Mouse (Mus musculus): ENCODE results near the gene Cdk5rap3. TPM values are rescaled to one million over a fixed set of nuclear protein-coding genes. Genes with fewer than 3 reads are reported as not detected.

Cdk5rap3 gene
- total and polyA plus RNA-seq, 2 experiments from 2014 or later = 56.5 to 77.1 TPM

DNA sequence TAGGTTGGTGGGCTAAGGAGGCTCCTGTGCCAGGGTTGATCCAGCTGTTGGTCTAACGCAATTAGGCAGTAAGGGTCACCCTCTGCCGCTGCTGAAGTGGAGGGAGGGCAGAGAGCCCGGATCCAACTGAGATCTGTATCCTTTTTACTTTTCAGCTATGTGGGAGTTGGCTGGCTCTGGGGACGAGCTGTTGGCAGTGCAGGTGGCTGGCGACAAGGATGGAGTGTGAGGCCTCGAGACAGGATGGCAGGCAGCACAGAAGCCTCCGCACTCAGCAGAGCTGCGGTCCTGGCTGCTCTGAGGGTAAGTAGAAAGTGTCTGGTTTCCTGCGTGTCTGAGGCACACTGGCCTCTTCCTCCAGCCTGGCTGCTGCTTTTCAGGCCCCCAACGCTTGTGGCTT lies 36.1 kb upstream of the Cdk5rap3 start:
- no peak overlapping the region for H3K4me3 ChIP-seq (ENCODE audit: low read length)

DNA sequence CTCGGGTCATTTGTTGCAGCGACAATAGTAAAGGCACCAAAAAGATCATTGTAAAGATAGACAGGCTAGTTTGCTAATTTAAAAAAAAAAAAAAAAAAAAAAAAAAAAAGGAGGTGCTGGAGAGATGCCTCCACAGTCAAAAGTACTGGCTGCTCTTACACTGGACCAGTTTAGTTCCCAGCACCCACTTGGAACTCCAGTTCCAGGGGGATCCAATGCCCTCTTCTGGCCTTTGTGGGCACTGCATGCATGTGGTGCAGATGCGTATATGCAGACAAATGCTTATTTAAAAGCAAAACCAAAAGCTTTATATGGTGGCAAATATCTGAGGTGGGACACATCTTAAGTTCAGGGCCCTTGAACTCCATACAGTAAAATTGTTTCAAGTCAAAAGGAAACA lies 34.5 kb upstream of the Cdk5rap3 start:
- no peak overlapping the region for H3K4me3 ChIP-seq (ENCODE audit: low read length)
- ATAC-seq = no peak
- H3K36me3 ChIP-seq (ENCODE audit: insufficient read depth, low read length) = peaks cover 32% of the 10 kb centered on the region
- WGBS = 97% methylated on average over 3 of the region's 3 CpGs
- no peaks in the 10 kb centered on the region for H3K4me1 ChIP-seq (ENCODE audit: insufficient read depth, low read length)
- H3K9me3 ChIP-seq (ENCODE audit: low read length) = no peaks in the 10 kb centered on the region
- H3K9ac ChIP-seq (replicated peaks; ENCODE audit: low read length) = no peak overlapping the region
- H3K27ac ChIP-seq = no peak overlapping the region
- H3K27me3 ChIP-seq (ENCODE audit: insufficient read depth, low read length) = no peaks in the 10 kb centered on the region
- DNase-seq (ENCODE audit: low spot score) = no peak
- TF ChIP-seq CTCF (IDR thresholded peaks at IDR 0.05; ENCODE audit: low read depth) = peak; percentile 46
- H3K4me2 ChIP-seq (ENCODE audit: low read depth, low read length) = no peak overlapping the region

More for the DNA sequence above, 36.1 kb upstream of the Cdk5rap3 start:
- no peak for TF ChIP-seq CTCF (IDR thresholded peaks at IDR 0.05; ENCODE audit: low read depth)
- Histone ChIP-seq H3K27me3 (ENCODE audit: insufficient read depth, low read length) (no peaks in the 10 kb centered on the region), H3K36me3 (ENCODE audit: insufficient read depth, low read length) (peaks cover 37% of the 10 kb centered on the region), H3K4me2 (ENCODE audit: low read depth, low read length) (no peak overlapping the region), H3K4me1 (ENCODE audit: insufficient read depth, low read length) (no peaks in the 10 kb centered on the region), H3K9ac (replicated peaks; ENCODE audit: low read length) (no peak overlapping the region), H3K27ac (no peak overlapping the region), H3K9me3 (ENCODE audit: low read length) (no peaks in the 10 kb centered on the region)
- WGBS = 79% methylated on average over 10 of the region's 10 CpGs
- ATAC-seq (no peak), DNase-seq (ENCODE audit: low spot score) (no peak)

DNA sequence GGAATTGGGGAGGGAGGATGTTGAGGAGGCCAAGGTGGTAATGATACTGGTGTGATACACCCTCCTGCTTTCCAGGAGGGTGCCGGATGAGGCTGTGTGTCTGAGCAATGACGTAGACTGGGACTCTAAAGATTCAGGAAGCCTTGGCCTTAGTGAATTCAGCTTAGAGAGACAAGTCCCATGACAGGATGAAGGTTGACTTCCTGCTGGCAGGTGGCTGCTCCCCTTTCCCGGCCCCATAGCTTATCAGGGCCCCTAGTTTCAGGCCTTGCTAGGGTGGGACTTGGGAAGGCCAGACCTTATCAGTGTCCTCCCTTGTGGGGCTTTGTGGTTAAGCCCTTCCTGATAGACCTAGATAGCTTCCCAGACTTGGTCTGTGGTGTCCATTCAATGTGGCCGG lies 31.6 kb upstream of the Cdk5rap3 start:
- WGBS = 88% methylated on average over 4 of the region's 4 CpGs
- TF ChIP-seq CTCF (IDR thresholded peaks at IDR 0.05; ENCODE audit: low read depth) = no peak
- no peak for ATAC-seq
- Histone ChIP-seq H3K9me3 (ENCODE audit: low read length) (no peaks in the 10 kb centered on the region), H3K36me3 (ENCODE audit: insufficient read depth, low read length) (0 out of 2 replicates have a peak, but pooled peaks cover 14% of the 10 kb centered on the region), H3K27me3 (ENCODE audit: insufficient read depth, low read length) (no peaks in the 10 kb centered on the region), H3K4me3 (ENCODE audit: low read length) (no peak overlapping the region), H3K4me2 (ENCODE audit: low read depth, low read length) (no peak overlapping the region), H3K9ac (replicated peaks; ENCODE audit: low read length) (no peak overlapping the region), H3K27ac (no peak overlapping the region), H3K4me1 (ENCODE audit: insufficient read depth, low read length) (peaks cover 6% of the 10 kb centered on the region; the same call in 1 of the 2 replicates)
- DNase-seq (ENCODE audit: low spot score) = no peak

DNA sequence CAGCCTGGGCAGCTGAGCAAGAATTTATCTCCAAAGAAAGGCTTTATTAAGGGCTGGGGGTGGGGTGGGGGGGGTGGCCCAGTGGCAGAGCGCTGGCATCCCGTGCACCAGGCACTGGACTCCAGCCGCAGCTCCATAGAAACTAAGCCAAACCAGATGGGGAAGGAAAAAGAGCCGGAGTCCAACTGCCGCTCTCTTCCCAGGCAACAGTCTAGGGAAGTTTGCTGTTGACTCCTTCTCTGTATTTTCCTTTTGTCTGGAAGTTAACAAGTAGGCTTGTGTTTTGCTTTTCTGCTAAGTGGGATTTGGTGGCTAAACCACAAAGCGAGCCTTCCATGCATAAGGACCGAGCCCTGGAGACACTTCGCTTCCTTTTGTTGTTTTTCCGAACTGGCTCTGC lies 30.2 kb upstream of the Cdk5rap3 start:
- no peak for TF ChIP-seq CTCF (IDR thresholded peaks at IDR 0.05; ENCODE audit: low read depth)
- Histone ChIP-seq H3K9ac (replicated peaks; ENCODE audit: low read length) (no peak overlapping the region), H3K4me3 (ENCODE audit: low read length) (no peak overlapping the region), H3K27me3 (ENCODE audit: insufficient read depth, low read length) (no peaks in the 10 kb centered on the region), H3K4me2 (ENCODE audit: low read depth, low read length) (0 out of 2 replicates have a peak overlapping the region, but pooled peaks have one; percentile 13), H3K4me1 (ENCODE audit: insufficient read depth, low read length) (peaks cover 6% of the 10 kb centered on the region; the same call in 1 of the 2 replicates), H3K27ac (peak overlapping the region; percentile 65), H3K36me3 (ENCODE audit: insufficient read depth, low read length) (0 out of 2 replicates have a peak, but pooled peaks cover 4% of the 10 kb centered on the region), H3K9me3 (ENCODE audit: low read length) (no peaks in the 10 kb centered on the region)
- DNase-seq (ENCODE audit: low spot score) (peak; percentile 65), ATAC-seq (peak; percentile 51; the same call in 1 of the 2 replicates)
- 48% methylated on average over 9 of the region's 9 CpGs for WGBS

DNA sequence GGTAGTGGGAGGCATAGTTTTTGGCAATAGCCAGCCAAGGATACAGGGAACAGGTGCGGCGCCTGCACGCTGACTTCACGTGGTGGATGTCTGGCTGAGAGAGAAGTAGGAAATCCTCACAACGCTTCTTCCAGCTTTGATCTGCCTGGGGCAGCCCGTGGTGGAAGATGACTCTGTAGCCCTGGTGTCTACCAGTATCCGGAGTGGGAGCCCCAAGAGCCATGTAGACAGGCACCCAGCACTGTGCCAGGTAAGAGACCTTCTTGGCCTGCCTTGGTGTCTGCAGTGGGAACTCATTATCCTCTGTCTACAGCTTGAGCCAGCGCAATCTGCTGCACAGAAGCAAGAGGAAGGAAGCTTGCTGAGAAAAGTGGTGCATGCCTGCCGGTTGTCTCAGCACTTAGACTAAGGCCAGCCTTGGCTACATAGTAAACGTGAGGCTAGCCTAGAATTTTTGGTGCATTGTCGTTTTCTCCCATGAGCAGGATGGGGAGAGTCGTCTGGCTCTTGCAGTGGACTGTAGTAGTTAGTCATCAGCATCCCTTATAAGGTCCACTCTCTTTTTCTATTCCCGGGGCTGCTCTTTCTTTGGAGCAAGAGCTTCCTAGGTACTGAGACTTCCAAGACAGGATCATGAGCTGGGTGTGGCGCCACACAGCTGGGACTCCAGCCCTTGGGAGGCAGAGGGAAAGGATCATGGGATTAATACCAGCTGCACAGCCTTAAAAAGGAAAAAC lies 28.7 kb upstream of the Cdk5rap3 start:
- peaks cover 6% of the 10 kb centered on the region; the same call in 1 of the 2 replicates for H3K4me1 ChIP-seq (ENCODE audit: insufficient read depth, low read length)
- DNase-seq (ENCODE audit: low spot score) (no peak), ATAC-seq (no peak)
- no peaks in the 10 kb centered on the region for H3K36me3 ChIP-seq (ENCODE audit: insufficient read depth, low read length)
- H3K4me2 ChIP-seq (ENCODE audit: low read depth, low read length) = peak overlapping the region; percentile 87
- peak overlapping the region; percentile 44 for H3K4me3 ChIP-seq (ENCODE audit: low read length)
- H3K9me3 ChIP-seq (ENCODE audit: low read length) = no peaks in the 10 kb centered on the region
- H3K27ac ChIP-seq = no peak overlapping the region
- no peak for TF ChIP-seq CTCF (IDR thresholded peaks at IDR 0.05; ENCODE audit: low read depth)
- H3K27me3 ChIP-seq (ENCODE audit: insufficient read depth, low read length) = no peaks in the 10 kb centered on the region
- WGBS = 82% methylated on average over 14 of the region's 14 CpGs
- H3K9ac ChIP-seq (replicated peaks; ENCODE audit: low read length) = peak overlapping the region; percentile 47; the same call in 1 of the 2 replicates

DNA sequence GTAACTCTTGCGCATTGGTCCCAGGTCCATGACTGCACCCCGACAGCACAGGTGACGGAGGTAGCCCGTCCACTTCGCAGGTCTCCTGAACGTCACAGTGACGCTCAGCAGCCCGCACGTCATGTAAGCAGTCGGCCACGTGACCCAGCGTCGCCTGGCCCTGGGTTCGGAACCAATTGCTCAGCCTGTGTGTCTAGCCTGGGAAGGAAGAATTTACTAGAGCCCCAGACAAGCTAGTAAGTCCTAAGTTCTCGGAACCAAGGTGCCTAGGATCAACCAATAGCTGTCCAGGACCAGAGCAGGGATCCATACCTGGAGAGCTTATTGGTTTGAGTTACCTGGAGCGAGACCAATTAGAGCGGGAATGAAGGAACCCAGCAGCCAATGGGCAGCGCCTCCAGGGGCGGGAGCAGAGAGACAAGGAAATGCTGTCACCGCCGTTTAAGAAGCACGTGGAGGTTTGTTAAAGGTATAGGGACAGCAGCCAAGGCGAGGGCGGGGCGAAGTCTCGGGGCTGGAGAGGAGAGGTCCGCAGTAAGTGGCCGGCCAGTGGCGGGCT lies 27.5 kb upstream of the Cdk5rap3 start, which contains the start of gene Pnpo:
TSS of gene Pnpo (minus strand) at position 241 of the 559 bp plus-strand sequence.
- under 1% methylated on average over 29 of the region's 29 CpGs for WGBS
- Histone ChIP-seq H3K9ac (replicated peaks; ENCODE audit: low read length) (peak within 1 kb of the TSS; percentile 47), H3K27ac (peak within 1 kb of the TSS; percentile 64; the same call in 1 of the 2 replicates), H3K9me3 (ENCODE audit: low read length) (no peaks in the 10 kb centered on the region), H3K4me3 (ENCODE audit: low read length) (peak within 1 kb of the TSS; percentile 44), H3K36me3 (ENCODE audit: insufficient read depth, low read length) (no peaks in the 10 kb centered on the region), H3K4me1 (ENCODE audit: insufficient read depth, low read length) (peaks cover 6% of the 10 kb centered on the region; the same call in 1 of the 2 replicates), H3K27me3 (ENCODE audit: insufficient read depth, low read length) (no peaks in the 10 kb centered on the region), H3K4me2 (ENCODE audit: low read depth, low read length) (peak within 1 kb of the TSS; percentile 87)
- DNase-seq (ENCODE audit: low spot score) (peak; percentile 96), ATAC-seq (peak; percentile 96)
- TF ChIP-seq CTCF (IDR thresholded peaks at IDR 0.05; ENCODE audit: low read depth) = no peak

Measured in hindbrain, postnatal 0 days (tissue).